Mouse (Mus musculus): Measurements from ENCODE around the gene Sorcs2.

DNA sequence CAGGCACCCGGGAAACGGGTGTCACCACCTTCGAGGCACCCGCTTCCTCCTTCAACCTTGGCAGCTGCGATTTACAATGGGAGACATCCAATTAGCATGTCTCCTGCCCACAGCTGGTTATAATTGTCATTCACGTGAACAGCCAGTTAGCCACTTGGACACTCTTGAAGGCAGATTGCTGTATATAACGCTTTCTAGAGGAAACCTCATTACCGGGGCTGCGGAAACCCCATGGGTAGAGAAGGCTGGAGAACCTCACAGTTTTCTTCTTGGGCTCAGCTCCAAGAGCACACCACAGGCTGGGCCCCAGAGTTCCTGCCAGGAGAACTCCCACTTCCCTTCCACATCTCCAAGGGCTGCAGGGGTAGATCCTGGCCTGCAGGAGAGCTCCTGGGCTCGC, 112.5 kb downstream of the Sorcs2 start:
- TF ChIP-seq CTCF (IDR thresholded peaks at IDR 0.05; ENCODE audit: extremely low read depth, insufficient read depth, low read length) (no peak), POLR2A (IDR thresholded peaks at IDR 0.05; ENCODE audit: extremely low read depth, insufficient read depth, low read length) (no peak)
